Mouse (Mus musculus) spleen, postnatal 14 days (tissue): Measurements from ENCODE around the gene Bnip1.
A peak's percentile ranks its signal among the peaks of the same experiment; 100 is the strongest.

Experiments
- DNase-seq, 2 experiments: peaks; one replicate each; pipeline ENCODE4 v3.0.0; 2021 to 2022; ENCODE audit warnings: low spot score in 2 of 2

Bnip1 gene

DNA sequence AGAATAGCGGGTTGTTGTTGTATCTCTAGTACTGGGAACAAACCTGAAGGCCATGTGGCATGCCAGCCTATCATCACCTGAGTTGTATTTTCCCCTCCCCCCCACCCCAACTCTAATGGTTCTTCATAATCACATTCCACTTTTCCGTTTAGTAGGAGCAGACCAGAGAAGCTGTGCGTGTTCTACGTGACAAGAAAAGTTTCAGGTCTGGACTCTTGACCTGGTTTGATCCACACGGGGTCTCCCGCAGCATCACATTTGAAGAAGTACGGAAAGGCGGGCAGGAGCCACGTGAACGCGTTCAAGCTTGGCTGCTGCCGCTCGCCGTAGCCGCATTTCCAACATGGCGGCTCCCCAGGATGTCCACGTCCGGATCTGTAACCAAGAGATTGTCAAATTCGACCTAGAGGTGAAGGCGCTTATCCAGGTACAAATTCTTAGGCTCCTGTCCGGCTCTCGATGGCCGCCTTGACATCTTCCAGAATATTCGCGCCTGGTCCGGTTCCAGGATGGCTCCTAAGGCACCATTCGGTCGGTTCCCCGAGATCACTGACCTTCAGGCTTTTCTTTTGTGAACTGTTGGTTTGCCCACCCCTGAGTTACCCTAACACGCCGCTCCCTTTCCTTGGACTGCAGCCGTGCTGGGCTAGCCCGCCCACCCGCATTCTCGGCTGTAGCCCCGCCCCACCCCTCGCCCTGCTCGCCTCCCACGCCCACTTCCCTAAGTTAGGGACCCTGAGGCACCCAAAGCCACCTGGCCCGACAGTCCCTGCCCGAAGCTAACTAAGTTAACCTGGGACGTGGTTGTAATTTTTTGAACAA is at the start of gene Bnip1:
Gene Bnip1 (plus strand): TSS at position 317 of the 822 bp plus-strand sequence.
- peak; percentile 65 to 77 for DNase-seq

DNA sequence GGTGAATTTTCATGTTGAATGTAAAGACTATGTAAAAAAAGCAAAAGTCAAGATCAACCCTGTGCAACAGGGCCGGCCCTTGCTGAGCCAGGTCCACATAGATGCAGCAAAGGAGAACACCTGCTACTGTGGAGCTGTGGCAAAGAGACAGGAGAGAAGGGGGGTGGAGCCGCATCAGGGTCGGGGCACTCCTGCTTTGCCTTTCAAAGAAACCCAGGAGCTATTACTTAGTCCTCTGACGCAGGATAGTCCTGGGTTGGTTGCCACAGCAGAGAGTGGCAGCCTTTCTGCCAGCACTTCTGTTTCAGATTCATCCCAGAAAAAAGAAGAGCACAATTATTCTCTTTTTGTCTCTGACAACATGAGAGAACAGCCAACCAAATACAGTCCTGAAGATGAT is 38.3 kb upstream of the Bnip1 start:
- no peak for DNase-seq

DNA sequence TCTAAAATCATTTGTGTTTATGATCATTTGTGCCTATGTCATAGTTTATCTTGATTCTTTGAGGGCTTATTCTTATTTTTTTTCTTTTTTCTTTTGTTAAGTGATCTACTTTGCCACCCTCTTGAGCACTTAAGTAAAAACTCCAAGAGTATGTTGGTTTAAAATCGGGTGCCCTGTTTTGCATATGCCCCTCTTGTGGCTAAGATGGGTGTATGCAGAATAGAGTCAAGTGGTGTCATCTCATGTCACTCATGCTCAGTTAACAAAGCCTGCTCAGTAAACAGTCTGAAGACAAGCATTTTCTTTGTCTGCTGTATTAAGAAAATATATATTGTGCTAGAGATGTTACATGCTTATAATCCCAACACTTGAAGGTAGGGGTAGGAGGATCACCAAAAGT is 37.6 kb upstream of the Bnip1 start:
- no peak for DNase-seq

DNA sequence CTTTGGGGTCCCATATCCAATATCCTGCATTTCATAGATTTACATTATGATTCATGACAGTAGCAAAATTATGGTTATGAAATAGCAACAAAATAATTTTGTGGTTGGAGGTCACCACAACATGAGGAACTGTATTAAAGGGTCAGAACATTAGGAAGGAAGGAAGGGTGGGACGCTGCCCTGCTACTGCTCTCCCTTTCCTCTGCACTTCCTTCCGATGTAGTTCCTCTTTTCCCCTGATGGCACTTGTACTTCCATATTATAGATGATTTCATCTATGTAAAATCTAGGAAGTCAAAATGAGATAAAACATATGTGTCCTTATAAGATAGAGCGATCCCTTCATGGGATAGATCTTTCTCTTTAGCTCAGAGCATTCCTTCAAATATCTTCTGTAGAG is 30.9 kb upstream of the Bnip1 start:
- no peak for DNase-seq

DNA sequence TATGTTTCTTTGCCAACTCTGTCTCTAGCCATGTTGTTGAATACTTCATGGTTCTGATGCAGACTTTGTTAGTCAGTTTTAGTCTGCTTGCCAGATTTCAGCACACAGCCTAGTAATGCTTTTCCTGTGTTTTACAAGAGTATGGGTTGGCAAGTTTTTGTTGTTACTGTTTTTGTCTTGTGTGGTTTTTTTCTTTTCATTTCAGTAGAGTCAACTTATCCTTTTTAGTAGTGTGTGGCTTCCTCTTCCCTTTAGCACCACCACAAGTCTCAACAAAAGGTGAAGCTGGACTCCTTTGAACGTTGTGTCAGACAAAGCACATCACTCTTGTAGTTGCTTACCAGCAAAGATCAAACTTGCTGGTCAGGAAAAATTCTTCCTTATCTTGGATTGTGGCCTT is 28.6 kb upstream of the Bnip1 start:
- DNase-seq, result no peak

DNA sequence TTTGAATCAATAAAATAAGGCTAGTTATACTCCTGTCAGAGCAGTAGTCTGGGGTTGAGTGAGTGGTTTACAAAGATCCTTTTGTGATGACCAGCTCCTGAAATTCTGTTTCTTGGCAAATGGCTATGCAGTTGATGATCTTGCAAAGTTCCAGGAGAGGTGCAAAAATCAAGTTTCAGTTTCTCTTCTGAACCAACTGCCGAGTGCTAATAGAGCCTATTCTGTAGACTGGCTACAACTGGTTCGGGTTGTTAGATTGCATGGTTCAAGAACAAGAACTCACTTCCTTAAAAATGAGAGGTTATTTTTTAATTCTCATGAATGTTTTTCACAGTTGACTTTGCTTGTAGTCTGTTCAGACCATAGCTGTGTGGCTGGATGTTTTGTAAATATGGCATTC is 27.4 kb upstream of the Bnip1 start:
- no peak for DNase-seq

DNA sequence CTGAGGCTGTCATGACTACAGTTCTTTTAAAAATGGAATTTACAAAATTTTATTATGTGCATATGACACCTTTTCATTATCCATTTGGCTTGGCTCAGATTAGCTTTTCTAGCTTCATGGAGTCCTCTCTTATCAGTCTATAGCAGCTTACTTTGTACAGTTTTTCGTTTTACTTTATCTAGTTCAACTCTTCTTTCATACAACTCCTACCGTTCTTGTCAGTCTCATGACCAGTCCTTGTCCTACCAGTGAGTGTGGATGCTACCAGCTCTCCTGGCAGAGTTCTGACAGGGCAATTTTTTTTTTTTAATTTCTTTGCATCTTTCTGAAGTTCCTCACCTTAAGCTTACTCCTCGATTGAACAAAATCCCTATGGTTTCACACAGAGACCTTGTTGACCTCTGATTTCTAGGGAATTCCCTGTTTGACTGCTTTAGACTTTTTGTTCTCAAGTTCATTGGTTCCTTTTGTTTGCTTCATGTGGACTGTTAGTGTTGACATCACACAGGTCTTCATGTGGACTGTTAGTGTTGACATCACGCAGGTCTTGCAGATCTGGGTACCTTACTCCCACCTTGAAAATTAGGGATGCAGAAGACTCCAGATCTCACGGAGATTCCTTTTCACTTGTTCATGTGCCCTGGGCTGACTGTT is 13.6 kb upstream of the Bnip1 start:
- DNase-seq, result no peak

DNA sequence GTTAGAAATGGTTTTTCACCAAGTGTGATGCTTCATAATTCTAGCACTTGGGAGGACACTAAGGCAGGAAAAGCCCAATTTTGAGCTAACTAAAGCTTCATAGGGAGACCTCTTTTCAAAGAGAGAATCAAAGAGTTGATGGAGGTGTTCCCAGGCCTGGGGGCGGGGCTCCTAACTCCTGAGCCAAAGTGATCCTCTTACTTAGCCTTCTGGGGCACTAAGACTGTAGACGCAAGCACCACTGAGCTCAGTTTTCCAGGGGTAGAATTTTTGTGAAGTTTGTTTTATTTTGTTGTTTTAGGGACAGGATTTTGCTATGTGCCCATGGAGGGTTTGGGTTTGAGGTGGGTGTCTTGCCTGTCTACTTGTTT is 13.1 kb upstream of the Bnip1 start:
- no peak for DNase-seq

DNA sequence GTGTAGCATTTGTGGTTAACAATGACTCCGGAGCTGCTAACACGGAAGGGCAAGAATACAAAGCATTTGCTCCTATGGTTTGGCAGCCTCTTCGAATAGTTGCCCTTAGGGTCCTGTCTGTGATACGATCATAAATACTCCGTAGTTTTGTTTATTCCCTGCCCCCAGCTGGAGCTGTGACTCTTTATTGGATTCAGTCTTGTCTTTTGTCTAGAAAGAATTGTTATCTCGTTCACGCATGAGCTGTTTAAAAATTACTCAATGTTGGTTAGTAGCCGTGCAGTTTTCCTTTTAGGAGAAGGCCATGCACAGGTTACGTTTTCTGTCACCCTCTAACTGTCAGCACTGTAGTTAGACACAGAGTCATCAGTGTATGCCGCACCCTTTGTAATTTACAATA is 4.7 kb upstream of the Bnip1 start:
- no peak for DNase-seq

DNA sequence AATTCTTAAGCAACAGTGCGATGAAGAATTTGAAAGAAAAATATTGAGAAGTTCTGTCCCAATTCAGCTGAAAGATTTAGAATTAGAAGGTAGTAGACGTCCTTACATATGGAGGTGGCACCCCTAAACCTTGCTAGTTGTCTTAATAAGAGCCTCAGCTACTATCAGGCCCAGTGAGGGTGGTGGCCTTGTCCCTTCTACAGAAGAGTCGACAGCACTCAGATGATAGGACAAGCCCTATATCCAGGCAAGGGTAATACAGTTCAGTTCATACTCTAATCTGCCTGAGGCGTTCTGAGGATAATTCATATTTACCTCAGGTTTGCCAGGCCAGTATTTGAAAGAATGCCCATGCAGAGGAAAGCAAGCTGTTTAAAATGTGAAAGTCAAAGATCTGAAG is 2.9 kb upstream of the Bnip1 start:
- no peak for DNase-seq

DNA sequence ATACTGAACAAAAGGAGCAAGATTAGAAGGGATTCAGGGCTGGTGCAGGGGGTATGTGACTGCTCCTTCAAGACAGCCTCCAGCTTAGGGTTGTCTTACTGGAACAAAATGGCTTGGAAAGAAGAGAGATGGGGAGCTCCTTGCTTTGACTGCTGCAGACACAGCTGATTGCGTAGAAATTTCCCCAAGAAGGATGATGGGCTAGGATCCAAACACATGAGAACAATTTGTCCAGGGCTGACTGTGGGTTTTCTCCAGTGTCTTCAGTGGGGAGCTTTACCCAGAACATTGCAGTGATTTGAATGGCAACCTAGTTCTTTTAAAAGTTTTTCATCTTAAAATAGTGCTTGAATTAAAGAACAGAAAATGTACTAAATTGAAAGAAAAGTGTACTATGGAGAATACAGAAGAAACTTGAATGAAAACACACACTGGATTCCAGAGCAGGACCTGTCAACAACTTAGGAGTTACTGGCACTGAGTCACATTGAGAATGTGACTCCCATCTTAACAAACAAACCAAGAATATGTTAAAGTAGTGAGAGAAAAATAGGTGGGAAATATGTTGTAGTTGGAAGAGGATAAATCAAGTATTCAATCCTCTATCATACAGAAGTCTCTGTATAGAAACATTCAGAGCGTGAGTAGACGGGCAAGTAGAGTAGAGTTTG is 2.3 kb upstream of the Bnip1 start:
- DNase-seq, result no peak

DNA sequence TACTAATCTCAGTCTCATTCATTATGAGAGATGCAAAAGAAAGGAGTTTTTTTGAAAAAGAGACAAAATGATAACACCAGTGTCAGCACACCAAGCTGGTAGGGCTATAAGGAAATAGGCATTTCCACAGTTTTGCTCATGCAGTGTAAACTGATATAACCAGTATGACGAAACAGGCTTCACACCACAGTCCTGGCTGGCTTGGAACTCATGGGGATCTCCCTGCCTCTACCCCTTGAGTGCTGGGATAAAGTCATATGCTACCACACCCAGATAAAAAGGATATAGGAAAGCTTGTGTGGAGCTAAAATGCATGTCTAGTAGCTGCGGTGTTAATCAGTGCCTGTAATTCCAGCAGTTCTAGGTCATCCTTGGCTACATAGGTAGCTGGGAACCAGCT is 1.4 kb upstream of the Bnip1 start:
- no peak for DNase-seq

DNA sequence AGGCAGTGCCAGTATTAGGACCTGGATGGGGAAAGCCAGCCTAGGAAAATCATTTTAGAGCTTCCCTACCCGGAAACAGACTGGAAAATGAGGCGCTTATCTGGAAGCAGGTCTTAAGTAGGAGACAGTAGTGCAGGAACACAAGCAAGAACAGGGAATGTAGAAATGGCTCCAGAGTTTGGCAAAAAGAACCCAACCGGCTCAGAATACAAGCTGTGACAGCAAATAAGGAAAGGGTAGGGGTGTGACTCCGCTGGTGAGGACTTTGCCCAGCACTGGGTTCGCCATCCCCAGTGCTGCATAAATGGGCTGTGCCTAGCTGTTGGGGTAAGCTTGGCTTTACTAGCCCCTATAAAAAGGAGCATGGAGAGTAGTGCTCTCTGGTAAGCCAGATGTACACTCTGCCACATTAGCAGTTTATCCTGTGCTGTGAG is 761 bp downstream of the Bnip1 start:
- no peak for DNase-seq

DNA sequence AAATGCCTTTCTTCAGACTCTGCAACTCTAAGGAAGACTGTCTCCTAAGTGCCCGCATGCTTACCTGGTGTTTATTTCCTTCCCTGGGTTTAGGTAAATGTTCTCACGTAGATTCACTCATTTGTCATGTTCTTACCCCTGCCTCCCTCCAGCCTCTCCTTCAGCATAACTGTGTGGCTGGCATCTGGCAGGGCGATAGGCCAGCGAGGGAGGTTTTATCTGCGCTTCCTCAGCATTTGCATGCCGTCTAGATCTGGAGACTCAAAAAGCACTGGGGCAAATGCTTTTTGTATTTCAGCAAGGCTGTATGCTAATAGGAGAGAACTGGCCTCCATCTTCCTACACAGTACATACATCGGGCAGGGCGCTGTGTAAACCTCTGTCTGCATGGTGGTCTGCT is 3.7 kb downstream of the Bnip1 start:
- DNase-seq, result peak in 1 of 2 experiments; percentile 17

DNA sequence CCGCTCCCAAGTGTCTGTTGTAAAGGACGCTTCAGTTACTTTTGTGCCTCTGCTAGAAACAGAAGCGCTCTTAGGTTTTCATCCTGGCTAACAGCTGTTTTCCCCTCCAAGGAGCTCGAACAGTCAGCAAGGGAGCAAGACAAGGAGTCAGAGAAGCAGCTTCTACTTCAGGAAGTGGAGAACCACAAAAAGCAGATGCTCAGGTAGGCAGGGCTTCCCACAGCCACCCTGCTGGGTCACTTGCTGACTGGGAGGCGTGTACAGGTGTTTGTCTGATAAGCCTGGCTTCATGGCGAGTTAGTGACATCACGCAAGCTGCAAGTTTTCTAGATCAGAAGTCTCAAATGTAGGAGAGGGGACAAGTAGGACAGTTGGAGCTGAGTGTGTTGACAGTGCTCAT is 5.7 kb downstream of the Bnip1 start:
- no peak for DNase-seq

DNA sequence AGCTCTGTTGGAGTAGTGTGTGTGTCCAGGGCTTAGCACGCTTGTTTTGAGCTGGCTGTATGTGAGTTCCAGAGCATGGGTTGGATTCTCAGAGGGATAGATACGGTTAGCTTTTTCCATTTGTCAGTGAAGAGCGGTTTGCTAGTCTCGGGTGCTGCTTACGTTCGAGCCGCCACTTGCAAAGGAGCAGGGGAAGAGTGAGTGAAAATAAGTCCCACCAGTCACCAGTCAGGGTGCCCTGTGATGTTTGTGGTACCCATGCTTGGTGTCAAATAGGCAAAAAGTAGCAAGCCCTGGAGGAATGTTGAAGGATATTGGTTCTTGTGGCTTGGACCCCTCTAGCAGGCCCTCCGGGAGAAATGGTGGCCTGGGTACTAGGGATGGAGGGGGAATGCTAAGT is 8.1 kb downstream of the Bnip1 start:
- no peak for DNase-seq

DNA sequence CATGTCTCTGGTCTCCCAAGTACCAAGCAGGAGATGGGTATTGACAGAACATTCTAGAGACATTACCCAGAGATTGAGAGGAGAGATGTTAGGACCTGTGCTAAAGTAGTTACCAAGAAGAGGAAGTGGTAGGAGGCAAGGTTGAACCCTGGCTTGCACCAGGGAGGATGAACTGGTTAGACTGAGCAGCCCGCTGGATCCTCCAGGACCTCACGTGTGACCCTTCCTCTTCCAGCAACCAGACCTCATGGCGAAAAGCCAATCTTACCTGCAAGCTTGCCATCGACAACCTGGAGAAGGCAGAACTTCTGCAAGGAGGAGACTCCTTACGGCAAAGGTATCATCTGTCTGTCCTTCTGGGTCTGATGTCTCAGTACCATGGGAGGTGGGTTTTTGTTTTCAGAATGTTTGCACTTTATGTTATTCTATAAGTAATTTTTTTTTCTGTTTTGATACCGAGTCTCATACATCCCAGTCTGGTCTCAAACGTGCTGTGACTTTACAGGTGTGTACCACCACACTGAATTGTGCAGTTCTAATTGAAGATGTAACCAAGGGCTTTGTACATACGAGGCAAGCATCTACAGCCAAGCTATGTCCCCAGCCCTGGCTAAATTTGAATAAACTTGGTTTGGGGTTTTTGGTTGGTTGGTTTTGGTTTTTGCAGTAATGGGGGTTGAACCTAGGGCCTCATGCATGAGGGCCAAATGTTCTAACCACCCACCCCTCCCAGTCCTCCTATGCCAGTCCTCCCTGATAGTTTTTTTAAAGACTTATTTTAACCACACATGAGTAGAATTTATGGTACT is 8.8 kb downstream of the Bnip1 start:
- DNase-seq, result no peak

DNA sequence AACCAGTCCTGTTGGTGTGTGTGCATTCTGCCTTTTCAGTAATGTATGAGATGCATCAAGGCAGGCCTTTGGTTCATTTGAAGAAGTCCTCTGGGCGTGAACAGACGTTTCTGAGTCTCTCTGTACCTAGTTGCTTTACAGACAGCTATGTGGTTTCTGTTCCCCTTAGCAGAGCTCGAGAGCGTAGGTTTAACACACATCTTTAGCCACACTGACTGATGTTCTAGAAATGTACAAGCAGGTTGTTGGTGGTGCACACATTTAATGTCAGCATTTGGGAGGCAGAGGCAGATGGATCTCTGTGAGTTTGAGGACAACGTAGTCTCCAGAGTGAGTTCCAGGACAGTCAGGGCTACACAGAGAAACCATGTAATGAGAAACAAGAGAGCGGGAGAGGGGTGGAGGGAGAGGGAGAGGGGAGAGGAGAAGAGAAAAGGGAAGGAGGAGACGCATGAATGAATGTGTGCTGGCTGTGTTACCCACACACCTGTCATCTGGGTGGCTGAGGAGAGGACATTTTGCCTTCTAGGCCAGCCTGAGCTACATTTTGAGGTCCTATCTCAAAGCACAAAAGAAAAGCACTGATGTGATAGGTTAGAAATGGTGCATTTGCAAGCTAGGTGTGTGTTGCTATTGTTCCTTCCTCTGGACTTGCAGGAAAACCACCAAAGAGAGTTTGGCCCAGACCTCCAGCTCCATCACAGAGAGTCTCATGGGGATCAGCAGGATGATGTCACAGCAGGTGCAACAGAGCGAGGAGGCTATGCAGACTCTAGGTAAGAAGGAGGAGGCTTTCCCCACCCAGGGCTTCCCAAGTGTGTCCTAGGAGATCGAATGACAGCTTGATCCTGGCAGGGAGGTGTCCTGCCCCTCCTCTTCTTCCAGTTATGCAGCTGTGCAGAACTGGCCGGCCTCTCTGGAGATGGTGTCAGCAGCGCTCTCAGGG is 9.7 kb downstream of the Bnip1 start:
- peak in 1 of 2 experiments; percentile 13 for DNase-seq

DNA sequence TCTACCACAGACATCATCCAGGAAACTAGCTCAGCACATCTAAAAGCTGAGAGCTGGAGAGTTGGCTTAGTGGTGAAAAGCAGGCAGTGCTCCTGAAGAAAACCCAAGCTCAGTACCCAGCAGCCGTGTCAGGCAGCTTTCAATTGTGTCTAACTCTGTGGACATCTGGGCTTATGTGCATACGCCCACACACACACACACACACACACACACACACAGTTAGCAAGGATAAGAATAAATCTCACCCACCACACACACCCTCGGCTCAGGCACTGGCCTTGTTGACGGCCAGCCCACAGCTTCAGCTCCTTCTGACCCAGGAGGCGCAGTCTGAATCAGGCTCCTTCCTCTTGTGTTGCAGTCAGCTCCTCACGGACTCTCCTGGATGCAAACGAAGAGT is 10.7 kb downstream of the Bnip1 start:
- DNase-seq, result no peak

DNA sequence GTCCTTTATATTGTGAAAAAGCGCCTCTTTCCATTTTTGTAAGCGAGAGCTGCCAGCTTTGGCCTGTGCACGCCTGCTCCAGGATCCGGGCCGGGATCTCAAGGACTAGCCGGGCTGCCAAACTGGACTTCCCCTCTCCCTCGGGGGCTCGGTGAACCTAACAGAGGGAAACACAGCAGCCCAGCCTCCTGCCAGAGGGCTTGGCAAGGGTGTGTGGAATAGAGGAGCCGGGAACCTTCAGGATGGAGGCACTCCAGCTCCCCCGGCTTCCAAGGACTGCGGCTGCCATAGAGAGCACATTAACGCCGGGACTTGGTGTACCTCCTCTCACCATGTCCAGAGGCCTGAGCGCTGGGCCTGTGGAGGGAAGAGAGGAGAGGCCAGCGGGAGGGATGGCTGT is 11.2 kb downstream of the Bnip1 start:
- DNase-seq, result no peak
